Mouse (Mus musculus): Measurements from ENCODE around the gene Arfgap3. TPM values are rescaled to one million over a fixed set of nuclear protein-coding genes. Genes with fewer than 3 reads are reported as not detected.
"Not testable (repeated sequence)": the region's sequence is repeated elsewhere in the genome, so short reads cannot be mapped to it uniquely, and the experiment has no call there.

The Arfgap3 gene
- total RNA-seq, 1 experiment: 13.5 TPM

- H3K4me1 ChIP-seq (ENCODE audit: control insufficient read depth in 2 of 2, insufficient read depth in 2 of 2, low read length in 2 of 2, poor library complexity in 1 of 2): no peaks in the 10 kb centered on the region
- H3K9ac ChIP-seq (ENCODE audit: insufficient read depth, low read depth, low read length, poor library complexity, severe bottlenecking): no peak overlapping the region
- TF ChIP-seq ZNF384 (IDR thresholded peaks at IDR 0.05; ENCODE audit: low read depth, low read length) (no peak), CHD2 (IDR thresholded peaks at IDR 0.05; ENCODE audit: low read depth, low read length) (no peak), MAFK (IDR thresholded peaks at IDR 0.05; ENCODE audit: insufficient read depth, low read depth, low read length) (no peak), HCFC1 (IDR thresholded peaks at IDR 0.05; ENCODE audit: borderline replicate concordance, insufficient read depth, low read length) (no peak), ZC3H11A (IDR thresholded peaks at IDR 0.05; ENCODE audit: borderline replicate concordance, low read depth, low read length) (no peak)
- in situ Hi-C loops (cut with MboI; ENCODE audit: low sequenced_read_pairs in 2 of 2, unreplicated experiment in 2 of 2): no loop called here
- no peak overlapping the region for H3K27ac ChIP-seq (ENCODE audit: insufficient read depth, low read depth, low read length, poor library complexity, severe bottlenecking)
- DNase-seq (ENCODE audit: low read depth, low spot score): no peak
- no peaks in the 10 kb centered on the region for H3K9me3 ChIP-seq (ENCODE audit: control insufficient read depth, insufficient read depth, low read depth, low read length)
- no peak overlapping the region for H3K4me3 ChIP-seq (ENCODE audit: insufficient read depth in 1 of 2, low read depth in 1 of 2, low read length in 2 of 2, poor library complexity in 1 of 2, severe bottlenecking in 1 of 2)
- peaks cover 40% of the 10 kb centered on the region for H3K36me3 ChIP-seq (ENCODE audit: control insufficient read depth, insufficient read depth, low read length, poor library complexity, severe bottlenecking)
Measured at GRCm38 (mm10) chr15:83382467-83382866, 32.4 kb upstream of the Arfgap3 start.

- in situ Hi-C loops (cut with MboI; ENCODE audit: low sequenced_read_pairs in 2 of 2, unreplicated experiment in 2 of 2): no loop called here
- no peaks in the 10 kb centered on the region for H3K4me1 ChIP-seq (ENCODE audit: control insufficient read depth in 2 of 2, insufficient read depth in 2 of 2, low read length in 2 of 2, poor library complexity in 1 of 2)
- DNase-seq (ENCODE audit: low read depth, low spot score): no peak
- no peaks in the 10 kb centered on the region for H3K9me3 ChIP-seq (ENCODE audit: control insufficient read depth, insufficient read depth, low read depth, low read length)
- no peak overlapping the region for H3K4me3 ChIP-seq (ENCODE audit: insufficient read depth in 1 of 2, low read depth in 1 of 2, low read length in 2 of 2, poor library complexity in 1 of 2, severe bottlenecking in 1 of 2)
- no peak overlapping the region for H3K27ac ChIP-seq (ENCODE audit: insufficient read depth, low read depth, low read length, poor library complexity, severe bottlenecking)
- TF ChIP-seq ZNF384 (IDR thresholded peaks at IDR 0.05; ENCODE audit: low read depth, low read length): no peak
- TF ChIP-seq ZC3H11A (IDR thresholded peaks at IDR 0.05; ENCODE audit: borderline replicate concordance, low read depth, low read length): no peak
- TF ChIP-seq HCFC1 (IDR thresholded peaks at IDR 0.05; ENCODE audit: borderline replicate concordance, insufficient read depth, low read length): no peak
- no peak for TF ChIP-seq CHD2 (IDR thresholded peaks at IDR 0.05; ENCODE audit: low read depth, low read length)
- TF ChIP-seq MAFK (IDR thresholded peaks at IDR 0.05; ENCODE audit: insufficient read depth, low read depth, low read length): no peak
- no peak overlapping the region for H3K9ac ChIP-seq (ENCODE audit: insufficient read depth, low read depth, low read length, poor library complexity, severe bottlenecking)
- H3K36me3 ChIP-seq (ENCODE audit: control insufficient read depth, insufficient read depth, low read length, poor library complexity, severe bottlenecking): peaks cover 27% of the 10 kb centered on the region
Measured at GRCm38 (mm10) chr15:83377153-83377552, 27.1 kb upstream of the Arfgap3 start.

- Histone ChIP-seq H3K4me3 (ENCODE audit: insufficient read depth in 1 of 2, low read depth in 1 of 2, low read length in 2 of 2, poor library complexity in 1 of 2, severe bottlenecking in 1 of 2) (no peak overlapping the region), H3K9me3 (ENCODE audit: control insufficient read depth, insufficient read depth, low read depth, low read length) (no peaks in the 10 kb centered on the region), H3K27ac (ENCODE audit: insufficient read depth, low read depth, low read length, poor library complexity, severe bottlenecking) (no peak overlapping the region), H3K9ac (ENCODE audit: insufficient read depth, low read depth, low read length, poor library complexity, severe bottlenecking) (no peak overlapping the region), H3K36me3 (ENCODE audit: control insufficient read depth, insufficient read depth, low read length, poor library complexity, severe bottlenecking) (peaks cover 27% of the 10 kb centered on the region), H3K4me1 (ENCODE audit: control insufficient read depth in 2 of 2, insufficient read depth in 2 of 2, low read length in 2 of 2, poor library complexity in 1 of 2) (no peaks in the 10 kb centered on the region)
- in situ Hi-C loops (cut with MboI; ENCODE audit: low sequenced_read_pairs in 2 of 2, unreplicated experiment in 2 of 2): no loop called here
- TF ChIP-seq ZC3H11A (IDR thresholded peaks at IDR 0.05; ENCODE audit: borderline replicate concordance, low read depth, low read length) (no peak), ZNF384 (IDR thresholded peaks at IDR 0.05; ENCODE audit: low read depth, low read length) (peak; percentile 70)
- peak; percentile 33 for DNase-seq (ENCODE audit: low read depth, low spot score)
Measured at GRCm38 (mm10) chr15:83375136-83375535, 25.1 kb upstream of the Arfgap3 start.

- no peaks in the 10 kb centered on the region for H3K9me3 ChIP-seq (ENCODE audit: control insufficient read depth, insufficient read depth, low read depth, low read length)
- in situ Hi-C loops (cut with MboI; ENCODE audit: low sequenced_read_pairs in 2 of 2, unreplicated experiment in 2 of 2): no loop called here
- H3K27ac ChIP-seq (ENCODE audit: insufficient read depth, low read depth, low read length, poor library complexity, severe bottlenecking): no peak overlapping the region
- no peaks in the 10 kb centered on the region for H3K4me1 ChIP-seq (ENCODE audit: control insufficient read depth in 2 of 2, insufficient read depth in 2 of 2, low read length in 2 of 2, poor library complexity in 1 of 2)
- DNase-seq (ENCODE audit: low read depth, low spot score): no peak
- TF ChIP-seq MAFK (IDR thresholded peaks at IDR 0.05; ENCODE audit: insufficient read depth, low read depth, low read length) (no peak), CHD2 (IDR thresholded peaks at IDR 0.05; ENCODE audit: low read depth, low read length) (no peak), ZNF384 (IDR thresholded peaks at IDR 0.05; ENCODE audit: low read depth, low read length) (no peak), HCFC1 (IDR thresholded peaks at IDR 0.05; ENCODE audit: borderline replicate concordance, insufficient read depth, low read length) (no peak), ZC3H11A (IDR thresholded peaks at IDR 0.05; ENCODE audit: borderline replicate concordance, low read depth, low read length) (no peak)
- no peak overlapping the region for H3K4me3 ChIP-seq (ENCODE audit: insufficient read depth in 1 of 2, low read depth in 1 of 2, low read length in 2 of 2, poor library complexity in 1 of 2, severe bottlenecking in 1 of 2)
- H3K36me3 ChIP-seq (ENCODE audit: control insufficient read depth, insufficient read depth, low read length, poor library complexity, severe bottlenecking): peaks cover 23% of the 10 kb centered on the region
- no peak overlapping the region for H3K9ac ChIP-seq (ENCODE audit: insufficient read depth, low read depth, low read length, poor library complexity, severe bottlenecking)
Measured at GRCm38 (mm10) chr15:83374076-83374475, 24.0 kb upstream of the Arfgap3 start.

- H3K4me3 ChIP-seq (ENCODE audit: insufficient read depth in 1 of 2, low read depth in 1 of 2, low read length in 2 of 2, poor library complexity in 1 of 2, severe bottlenecking in 1 of 2); H3K36me3 ChIP-seq (ENCODE audit: control insufficient read depth, insufficient read depth, low read length, poor library complexity, severe bottlenecking); H3K27ac ChIP-seq (ENCODE audit: insufficient read depth, low read depth, low read length, poor library complexity, severe bottlenecking); H3K9me3 ChIP-seq (ENCODE audit: control insufficient read depth, insufficient read depth, low read depth, low read length); DNase-seq (ENCODE audit: low read depth, low spot score); in situ Hi-C loops (cut with MboI; ENCODE audit: low sequenced_read_pairs in 2 of 2, unreplicated experiment in 2 of 2); H3K9ac ChIP-seq (ENCODE audit: insufficient read depth, low read depth, low read length, poor library complexity, severe bottlenecking); H3K4me1 ChIP-seq (ENCODE audit: control insufficient read depth in 2 of 2, insufficient read depth in 2 of 2, low read length in 2 of 2, poor library complexity in 1 of 2): not testable (repeated sequence)
Measured at GRCm38 (mm10) chr15:83368702-83369101, 18.7 kb upstream of the Arfgap3 start.
